Mouse (Mus musculus) heart, embryonic 16.5 days (tissue): ENCODE data around the gene Ccdc71. TPM values are rescaled to one million over a fixed set of nuclear protein-coding genes. Genes with fewer than 3 reads are reported as not detected.

Experiments
- ATAC-seq: fragments of 200-750 bp; cut with Nextera tagmentation; replicated peaks from 2 replicates; pipeline ENCODE4 v1.8.0; 2017; ENCODE audit warnings: moderate number of reproducible peaks; ENCODE audit not compliant: insufficient read depth, low FRiP score; ENCODE audit errors: extremely low read depth
- H3K27ac ChIP-seq: fragments of 300-500 bp; sonication (generic); 2 replicates; pipeline ENCODE4 v1.5.1; 2014; ENCODE audit warnings: mild to moderate bottlenecking, low read length, control low read depth, moderate library complexity
- H3K27me3 ChIP-seq: fragments of 300-500 bp; sonication (generic); 2 replicates; pipeline ENCODE4 v1.6.1; 2014; ENCODE audit warnings: low read length, mixed read lengths; ENCODE audit not compliant: control insufficient read depth, insufficient read depth
- H3K36me3 ChIP-seq: fragments of 300-500 bp; sonication (generic); 2 replicates; pipeline ENCODE4 v1.6.1; 2014; ENCODE audit not compliant: control insufficient read depth, insufficient read depth
- H3K4me1 ChIP-seq: fragments of 300-500 bp; sonication (generic); 2 replicates; pipeline ENCODE4 v1.6.1; 2014; ENCODE audit warnings: low read length, mixed read lengths; ENCODE audit not compliant: control insufficient read depth, insufficient read depth
- H3K4me2 ChIP-seq: fragments of 300-500 bp; sonication (generic); 2 replicates; pipeline ENCODE4 v1.6.1; 2014; ENCODE audit warnings: low read depth, mild to moderate bottlenecking, control low read depth, low read length
- H3K4me3 ChIP-seq: fragments of 300-500 bp; sonication (generic); 2 replicates; pipeline ENCODE4 v1.5.1; 2014; ENCODE audit warnings: mild to moderate bottlenecking, control low read depth, low read length
- H3K9ac ChIP-seq: fragments of 300-500 bp; sonication (generic); 2 replicates; pipeline ENCODE4 v1.6.1; 2014; ENCODE audit warnings: low read length, control low read depth
- H3K9me3 ChIP-seq: fragments of 300-500 bp; sonication (generic); replicated peaks from 2 replicates; pipeline ENCODE4 v1.6.1; 2016; ENCODE audit warnings: low read length; ENCODE audit not compliant: control insufficient read depth
- WGBS: fragments of 180-500 bp; shearing (Covaris S2); extraction: QIAGEN DNeasy Blood & Tissue Kit; methylation state at CpG from one replicate; pipeline ENCODE4 v1.1.7; 2014; 5-methylcytosine and 5-hydroxymethylcytosine counted together
- polyA plus RNA-seq: library from polyadenylated mRNA; unstranded; fragments of >200 nt; fragmentation: Nextera tagmentation; extraction: Ambion mirVana; gene quantifications from 2 replicates; pipeline ENCODE4 v1.2.1, GENCODE M21; 2015

Gene Ccdc71
- polyA plus RNA-seq, 1 experiment from 2014 or later, result 44.3 TPM

DNA sequence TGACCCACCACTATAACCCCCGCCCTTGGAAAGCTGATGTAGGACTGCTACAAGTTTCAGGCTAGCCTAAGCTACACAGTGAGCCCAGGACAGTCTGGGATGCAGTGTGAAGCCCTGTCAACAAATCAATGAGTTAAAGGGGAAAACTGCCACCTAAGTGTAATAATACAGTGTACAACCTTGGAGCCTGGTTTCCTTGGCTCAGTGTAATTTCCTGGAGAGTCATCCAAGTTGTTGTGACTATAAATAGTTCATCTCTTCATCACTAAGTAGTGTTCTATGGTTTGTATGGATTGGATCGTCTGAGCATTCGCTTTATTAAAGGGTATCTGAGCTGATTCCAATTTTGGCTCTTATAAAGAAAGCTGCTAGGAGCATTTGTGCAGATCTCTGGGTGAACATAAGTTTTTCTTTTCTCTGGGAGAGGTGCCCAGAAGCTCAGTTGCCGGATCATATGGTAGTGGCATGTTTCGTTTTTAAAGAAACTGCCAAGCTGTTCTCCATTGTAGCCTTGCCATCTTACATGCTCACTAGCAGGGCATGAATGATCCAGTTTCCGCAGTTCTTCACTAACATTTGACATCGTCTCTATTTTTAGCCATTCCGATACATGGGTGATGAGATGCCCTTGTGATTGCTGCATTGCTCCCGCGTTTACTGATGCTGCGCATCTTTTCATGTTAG is 18.9 kb upstream of the Ccdc71 start:
- WGBS, result 43% methylated on average over 11 of the region's 11 CpGs
- H3K4me2 ChIP-seq, result peak overlapping the region; percentile 50
- no peak overlapping the region for H3K4me3 ChIP-seq
- peak overlapping the region; percentile 74 for H3K27ac ChIP-seq
- no peaks in the 10 kb centered on the region for H3K36me3 ChIP-seq
- 0 out of 2 replicates have a peak, but pooled peaks have one; percentile 63 for ATAC-seq
- no peaks in the 10 kb centered on the region for H3K9me3 ChIP-seq
- H3K27me3 ChIP-seq, result no peaks in the 10 kb centered on the region
- peaks cover 24% of the 10 kb centered on the region for H3K4me1 ChIP-seq
- H3K9ac ChIP-seq, result peak overlapping the region; percentile 21; the same call in 1 of the 2 replicates

DNA sequence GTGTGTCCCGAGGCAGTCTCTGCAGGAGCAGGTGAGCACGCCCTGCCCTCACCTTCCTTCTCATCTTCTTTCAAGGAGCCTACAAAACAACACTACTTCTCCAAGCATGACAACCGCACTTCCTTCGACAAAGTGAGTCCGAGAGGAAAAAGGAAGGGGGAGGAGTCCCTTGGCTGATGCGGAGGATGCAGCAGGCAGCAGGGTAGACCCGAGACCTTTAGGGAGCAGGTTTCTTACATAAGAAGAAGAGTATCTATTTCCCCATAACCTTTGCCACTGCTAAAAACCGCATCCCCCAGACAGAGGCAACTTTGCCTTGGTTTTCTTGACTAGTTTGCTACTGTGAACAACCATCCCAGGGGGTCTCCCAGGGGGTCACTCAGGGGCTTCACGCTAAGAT is 15.2 kb upstream of the Ccdc71 start:
- WGBS, result 59% methylated on average over 9 of the region's 9 CpGs

DNA sequence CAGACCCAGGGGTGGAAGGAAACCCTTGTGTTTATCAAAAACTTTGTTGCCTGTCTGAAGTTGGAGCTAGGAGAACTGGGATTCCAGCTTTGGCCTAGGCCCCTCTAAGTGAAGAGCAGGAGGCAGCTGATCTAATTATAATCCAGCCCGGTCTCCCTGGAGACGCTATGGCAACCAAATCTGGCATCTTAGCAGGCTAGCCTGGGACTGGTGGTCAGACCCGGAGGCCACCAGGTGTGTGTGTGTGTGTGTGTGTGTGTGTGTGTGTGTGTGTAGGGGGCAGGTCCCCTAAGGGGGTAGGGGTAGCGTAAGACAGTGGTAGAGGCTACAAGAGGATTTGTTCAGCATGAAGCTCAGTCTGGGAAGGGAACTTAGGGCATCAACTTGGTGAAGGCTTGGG is 10.5 kb upstream of the Ccdc71 start:
- Histone ChIP-seq H3K4me1 (peaks cover 32% of the 10 kb centered on the region), H3K9me3 (no peaks in the 10 kb centered on the region), H3K4me3 (peak overlapping the region; percentile 20; the same call in 1 of the 2 replicates), H3K27ac (peak overlapping the region; percentile 90), H3K9ac (peak overlapping the region; percentile 61), H3K4me2 (peak overlapping the region; percentile 59), H3K36me3 (peaks cover 7% of the 10 kb centered on the region; the same call in 1 of the 2 replicates), H3K27me3 (no peaks in the 10 kb centered on the region)
- WGBS, result 39% methylated on average over 4 of the region's 4 CpGs
- ATAC-seq, result peak; percentile 46

More for the DNA sequence above, 15.2 kb upstream of the Ccdc71 start:
- no peak for ATAC-seq
- H3K9me3 ChIP-seq, result no peaks in the 10 kb centered on the region
- H3K9ac ChIP-seq, result no peak overlapping the region
- peaks cover 36% of the 10 kb centered on the region for H3K4me1 ChIP-seq
- no peak overlapping the region for H3K4me3 ChIP-seq
- peaks cover 7% of the 10 kb centered on the region; the same call in 1 of the 2 replicates for H3K36me3 ChIP-seq
- no peak overlapping the region for H3K4me2 ChIP-seq
- no peak overlapping the region for H3K27ac ChIP-seq
- no peaks in the 10 kb centered on the region for H3K27me3 ChIP-seq

GRCm38 (mm10) chr9:108450292-108451169 is 9.8 kb upstream of the Ccdc71 start:
- Histone ChIP-seq H3K36me3 (peaks cover 7% of the 10 kb centered on the region; the same call in 1 of the 2 replicates), H3K9ac (peak overlapping the region; percentile 82), H3K27me3 (no peaks in the 10 kb centered on the region), H3K4me2 (peak overlapping the region; percentile 98), H3K9me3 (no peaks in the 10 kb centered on the region), H3K4me3 (peak overlapping the region; percentile 73), H3K4me1 (peaks cover 32% of the 10 kb centered on the region), H3K27ac (peak overlapping the region; percentile 90)
- 35% methylated on average over 21 of the region's 21 CpGs for WGBS
- ATAC-seq, result peak; percentile 84

GRCm38 (mm10) chr9:108451170-108451493 is 9.2 kb upstream of the Ccdc71 start:
- no peak for ATAC-seq
- Histone ChIP-seq H3K27ac (peak overlapping the region; percentile 90), H3K9ac (peak overlapping the region; percentile 82), H3K4me3 (peak overlapping the region; percentile 73), H3K4me1 (peaks cover 32% of the 10 kb centered on the region), H3K9me3 (no peaks in the 10 kb centered on the region), H3K27me3 (no peaks in the 10 kb centered on the region), H3K4me2 (peak overlapping the region; percentile 98), H3K36me3 (peaks cover 7% of the 10 kb centered on the region; the same call in 1 of the 2 replicates)
- WGBS, result 59% methylated on average over 6 of the region's 6 CpGs

DNA sequence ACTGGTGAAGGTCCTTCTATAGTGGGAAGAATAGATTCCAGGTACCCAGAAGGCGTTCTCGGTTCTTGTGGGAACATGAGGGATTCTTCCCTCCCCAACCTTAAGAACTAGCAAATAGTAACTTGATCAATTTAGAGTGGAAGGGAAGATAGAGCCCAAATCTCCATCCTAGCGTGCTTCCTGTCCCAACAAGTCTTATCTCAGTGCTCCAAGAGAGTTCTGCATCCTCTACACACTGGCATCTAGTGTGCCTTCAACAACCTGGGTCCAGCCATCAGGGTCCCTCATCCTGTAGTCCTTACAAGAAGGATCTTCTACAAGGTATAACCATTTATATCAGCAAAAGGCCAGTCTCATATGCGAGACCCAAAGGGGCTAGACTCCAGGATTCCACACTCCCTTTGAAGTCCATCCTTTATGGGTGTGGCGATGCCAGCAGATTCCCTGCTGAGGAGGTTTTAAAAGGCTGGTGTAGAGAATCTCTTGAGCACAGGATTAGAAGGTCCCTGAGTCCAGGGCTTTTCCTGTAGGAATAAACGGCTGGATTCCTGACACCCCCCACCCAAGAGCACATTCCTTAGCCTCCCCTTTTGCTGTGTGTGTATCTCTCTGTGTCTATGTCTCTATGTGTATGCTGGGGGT is 8.7 kb upstream of the Ccdc71 start:
- Histone ChIP-seq H3K36me3 (peaks cover 7% of the 10 kb centered on the region; the same call in 1 of the 2 replicates), H3K9ac (peak overlapping the region; percentile 82), H3K4me1 (peaks cover 32% of the 10 kb centered on the region), H3K27ac (peak overlapping the region; percentile 90), H3K27me3 (no peaks in the 10 kb centered on the region), H3K4me3 (peak overlapping the region; percentile 73), H3K4me2 (peak overlapping the region; percentile 98), H3K9me3 (no peaks in the 10 kb centered on the region)
- WGBS, result 42% methylated on average over 6 of the region's 6 CpGs
- no peak for ATAC-seq

GRCm38 (mm10) chr9:108452291-108452906 is 7.9 kb upstream of the Ccdc71 start:
- WGBS, result under 1% methylated on average over 40 of the region's 40 CpGs
- H3K27me3 ChIP-seq, result no peaks in the 10 kb centered on the region
- peaks cover 7% of the 10 kb centered on the region; the same call in 1 of the 2 replicates for H3K36me3 ChIP-seq
- no peaks in the 10 kb centered on the region for H3K9me3 ChIP-seq
- ATAC-seq, result peak; percentile 76
- peak overlapping the region; percentile 73 for H3K4me3 ChIP-seq
- peak overlapping the region; percentile 90 for H3K27ac ChIP-seq
- peaks cover 32% of the 10 kb centered on the region for H3K4me1 ChIP-seq
- H3K9ac ChIP-seq, result peak overlapping the region; percentile 82
- H3K4me2 ChIP-seq, result peak overlapping the region; percentile 98

DNA sequence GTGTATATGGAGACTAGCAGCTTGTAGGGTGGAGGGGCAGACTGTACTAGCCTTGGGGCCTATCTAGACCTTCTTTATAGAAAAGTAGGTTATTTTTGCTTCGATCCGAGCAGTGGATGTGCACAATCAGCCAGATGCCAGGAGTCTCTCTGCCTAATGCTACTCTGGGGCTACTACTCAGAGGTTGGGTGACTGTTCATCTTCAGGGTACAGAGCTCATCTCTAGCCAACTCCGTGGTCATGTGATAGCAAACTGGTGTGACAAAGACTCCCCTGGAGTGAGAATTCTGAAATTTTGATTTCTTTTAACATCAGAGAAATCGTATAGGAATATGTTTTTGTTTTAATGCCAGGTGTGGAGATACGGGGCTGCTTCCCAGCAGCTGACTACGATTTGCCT is 7.4 kb upstream of the Ccdc71 start:
- Histone ChIP-seq H3K9me3 (no peaks in the 10 kb centered on the region), H3K36me3 (peaks cover 2% of the 10 kb centered on the region; the same call in 1 of the 2 replicates), H3K9ac (peak overlapping the region; percentile 82), H3K4me3 (peak overlapping the region; percentile 73), H3K4me1 (peaks cover 32% of the 10 kb centered on the region), H3K4me2 (peak overlapping the region; percentile 98), H3K27me3 (no peaks in the 10 kb centered on the region), H3K27ac (peak overlapping the region; percentile 90)
- 43% methylated on average over 6 of the region's 6 CpGs for WGBS
- no peak for ATAC-seq
